Mouse (Mus musculus) ovary, postnatal 36 days (tissue): ENCODE results near the gene Sept9.

ENCODE experiments used
- DNase-seq: peaks from one replicate; pipeline ENCODE4 v3.0.0; 2022; ENCODE audit warnings: low spot score, mixed read lengths

Sept9 gene

DNA sequence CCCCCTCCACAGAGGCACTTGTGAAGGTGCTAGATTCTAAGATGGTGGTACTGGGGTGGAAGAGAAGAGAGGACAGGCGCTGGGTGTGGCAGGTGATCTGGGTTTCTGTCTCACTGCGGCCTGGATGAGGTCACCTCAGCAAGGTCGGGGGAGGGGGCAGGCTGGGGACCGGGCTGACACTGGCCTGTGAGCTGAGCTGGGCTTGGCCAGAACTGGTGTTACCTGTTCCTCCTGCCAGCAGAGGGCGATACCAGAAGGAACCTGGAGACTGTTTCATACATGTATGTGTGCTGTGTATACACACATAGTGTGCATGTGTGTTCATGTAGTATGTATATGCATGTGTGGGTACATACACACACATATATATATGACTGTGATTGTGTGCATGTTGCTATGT lies 23.2 kb upstream of the Sept9 start:
- DNase-seq = peak; percentile 23

DNA sequence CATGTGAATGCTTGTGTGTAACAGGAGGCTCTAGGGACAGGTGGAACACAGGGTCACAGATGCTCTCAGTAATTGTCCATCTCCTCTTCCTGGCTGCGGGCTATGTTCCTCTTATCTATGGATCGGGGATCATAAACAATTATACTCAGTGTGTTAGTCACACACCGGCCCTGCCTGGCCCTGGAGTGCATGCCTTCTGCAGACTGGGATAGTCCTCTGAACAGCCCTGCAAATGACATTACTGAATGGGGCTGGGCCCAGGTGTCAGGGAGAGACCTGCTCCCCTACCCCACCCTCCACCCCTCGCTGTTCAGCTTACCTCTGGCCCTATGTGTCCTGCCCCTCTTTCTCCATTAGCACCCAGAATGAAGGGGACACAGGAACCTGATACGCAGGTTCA lies 22.6 kb upstream of the Sept9 start:
- DNase-seq = no peak

GRCm38 (mm10) chr11:117177303-117177979 lies 22.0 kb upstream of the Sept9 start:
- peak; percentile 86 for DNase-seq

DNA sequence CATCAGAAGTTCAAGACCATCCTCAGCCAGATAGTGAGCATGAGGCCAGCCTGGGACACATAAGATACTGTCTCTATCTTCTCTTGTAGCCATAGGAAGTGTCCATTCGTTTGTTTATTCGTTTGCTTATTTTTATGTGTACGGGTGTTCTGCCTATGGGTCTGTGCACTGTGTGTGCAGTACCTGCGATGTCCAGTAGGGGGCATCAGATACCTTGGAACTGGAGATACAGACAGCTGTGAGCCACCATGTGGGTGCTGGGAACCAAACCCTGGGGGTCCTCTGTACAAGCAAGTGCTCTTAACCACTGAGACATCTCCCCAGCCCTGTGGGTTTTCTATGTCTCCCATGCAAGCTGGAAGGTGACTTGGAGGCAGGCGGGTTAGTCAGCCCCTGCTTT lies 19.6 kb upstream of the Sept9 start:
- DNase-seq = no peak

- DNase-seq = no peak
Observed at GRCm38 (mm10) chr11:117182808-117183207, 16.7 kb upstream of the Sept9 start.

- DNase-seq = no peak
Observed at GRCm38 (mm10) chr11:117183299-117183698, 16.2 kb upstream of the Sept9 start.

DNA sequence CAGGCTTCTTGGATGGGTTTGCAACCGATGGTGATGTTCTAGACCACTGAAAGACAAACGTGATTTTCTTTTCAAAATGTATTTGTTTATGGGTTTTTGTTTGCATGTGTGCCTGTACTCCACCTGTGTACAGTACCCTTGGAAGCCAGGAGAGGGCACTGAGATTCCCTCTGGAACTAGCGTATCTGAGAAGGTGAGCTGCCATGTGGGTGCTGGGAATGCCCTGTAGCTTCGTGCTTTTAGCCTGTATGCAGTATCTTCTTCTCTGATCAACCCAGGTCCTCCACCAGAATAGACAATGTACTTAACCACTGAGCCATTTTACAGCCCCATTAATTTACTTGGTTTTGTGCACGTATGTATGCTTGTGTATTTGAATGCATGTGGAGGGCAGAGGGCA lies 15.6 kb upstream of the Sept9 start:
- no peak for DNase-seq

DNA sequence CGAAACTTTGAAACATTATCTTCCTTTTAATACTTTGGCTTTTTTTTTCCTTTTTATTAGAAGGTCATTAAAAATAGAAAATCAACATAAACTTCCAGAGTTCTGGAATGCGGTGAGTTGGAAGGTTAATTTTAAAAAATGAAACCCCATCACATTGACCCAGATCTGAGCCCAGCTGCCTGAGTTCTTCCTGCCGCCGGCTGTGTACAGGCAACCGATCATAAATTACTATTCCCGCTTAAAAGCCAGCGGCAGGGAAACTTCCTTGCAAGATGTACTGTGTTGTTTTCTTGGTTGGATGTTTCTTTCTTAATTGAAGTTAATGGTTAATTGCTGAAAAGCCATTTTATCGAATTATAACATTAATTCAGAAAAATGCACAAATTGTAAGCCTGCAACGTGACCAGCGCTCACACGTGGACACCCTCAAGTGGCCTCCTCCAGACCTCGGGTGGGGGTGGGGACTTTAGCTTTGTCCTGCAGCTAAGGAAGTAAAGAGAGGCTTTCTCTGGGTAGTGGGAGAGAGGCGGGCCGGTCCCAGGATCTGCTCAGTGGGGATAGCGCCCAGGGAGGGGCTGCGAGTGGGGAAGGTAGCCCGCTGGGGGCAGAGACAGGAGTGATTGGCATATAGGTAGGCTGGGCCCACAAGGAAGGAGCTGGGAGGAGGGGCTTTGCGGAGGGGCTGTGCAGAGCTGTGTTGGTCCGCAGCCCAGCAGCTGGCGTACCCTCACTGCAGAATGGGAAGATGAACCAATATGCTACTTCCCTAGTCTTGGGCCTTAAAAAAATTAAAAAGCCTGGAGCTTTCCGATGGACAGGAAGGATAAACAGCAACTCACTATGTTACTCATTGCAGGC lies 14.2 kb upstream of the Sept9 start:
- DNase-seq = no peak

DNA sequence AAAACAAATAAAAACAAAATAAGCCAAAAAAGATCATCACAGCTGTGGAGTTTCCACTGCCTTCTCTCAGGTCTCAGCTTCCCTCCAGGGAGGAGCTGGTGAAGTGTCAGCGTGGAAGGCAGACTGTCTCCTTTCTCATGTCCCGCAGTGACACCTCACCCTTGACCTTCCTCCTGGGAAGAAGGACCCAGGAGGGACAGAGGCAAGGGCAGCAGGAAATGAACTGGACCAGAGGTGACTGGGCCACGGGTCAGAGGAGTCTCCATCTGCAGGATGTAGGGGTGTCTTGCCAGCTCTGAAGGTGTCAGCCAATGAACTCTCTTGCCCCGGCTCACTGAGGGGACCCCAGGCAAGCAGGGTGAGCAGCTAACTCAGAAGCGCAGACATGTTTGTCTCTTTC lies 7.9 kb upstream of the Sept9 start:
- no peak for DNase-seq

GRCm38 (mm10) chr11:117194475-117194937 lies 5.0 kb upstream of the Sept9 start:
- no peak for DNase-seq

DNA sequence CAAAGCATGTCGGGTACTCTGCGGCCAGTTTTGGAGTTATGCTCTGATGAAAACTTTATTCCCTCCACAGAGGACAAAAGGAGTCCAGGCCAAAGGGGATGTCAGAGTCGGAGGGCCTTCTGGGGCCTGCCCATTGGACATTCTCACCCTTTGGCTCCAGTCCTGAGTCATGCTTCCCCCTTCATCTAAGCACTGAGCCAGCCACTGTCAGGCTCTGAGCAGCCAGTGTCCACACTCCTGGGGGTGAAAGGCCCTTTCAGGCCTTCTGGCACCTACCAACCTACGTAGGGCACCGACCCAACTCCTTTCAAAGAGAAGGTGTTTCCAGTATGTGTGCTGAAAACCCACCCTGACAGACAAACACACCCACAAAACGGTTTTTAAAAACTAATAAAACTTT lies 3.8 kb upstream of the Sept9 start:
- no peak for DNase-seq

GRCm38 (mm10) chr11:117196681-117197080 lies 2.8 kb upstream of the Sept9 start:
- DNase-seq = no peak

GRCm38 (mm10) chr11:117198122-117198521 lies 1.3 kb upstream of the Sept9 start:
- DNase-seq = no peak

- DNase-seq = no peak
Observed at GRCm38 (mm10) chr11:117201846-117202245, 2.4 kb downstream of the Sept9 start.

DNA sequence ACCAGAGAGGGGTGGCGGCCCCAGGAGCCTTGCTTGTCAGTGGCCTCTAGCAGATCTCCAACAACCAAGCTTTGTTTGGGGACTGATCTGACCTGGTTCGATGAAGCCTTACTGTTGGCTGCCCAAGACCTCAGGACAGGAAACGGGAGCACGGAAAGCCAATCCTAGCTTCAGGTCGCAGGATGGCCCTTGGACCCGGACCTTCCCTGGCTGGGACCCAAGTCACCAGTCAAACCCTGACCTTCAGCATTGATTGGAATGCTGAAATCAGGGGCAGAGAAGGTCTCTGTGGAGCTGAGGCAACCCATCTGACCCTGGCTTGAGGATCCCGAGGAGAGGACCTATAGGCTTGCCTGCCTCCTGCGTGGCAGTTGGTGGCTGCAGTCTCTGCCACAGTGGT lies 5.1 kb downstream of the Sept9 start:
- DNase-seq = no peak

- DNase-seq = peak; percentile 56
Observed at GRCm38 (mm10) chr11:117205042-117205441, 5.6 kb downstream of the Sept9 start.

DNA sequence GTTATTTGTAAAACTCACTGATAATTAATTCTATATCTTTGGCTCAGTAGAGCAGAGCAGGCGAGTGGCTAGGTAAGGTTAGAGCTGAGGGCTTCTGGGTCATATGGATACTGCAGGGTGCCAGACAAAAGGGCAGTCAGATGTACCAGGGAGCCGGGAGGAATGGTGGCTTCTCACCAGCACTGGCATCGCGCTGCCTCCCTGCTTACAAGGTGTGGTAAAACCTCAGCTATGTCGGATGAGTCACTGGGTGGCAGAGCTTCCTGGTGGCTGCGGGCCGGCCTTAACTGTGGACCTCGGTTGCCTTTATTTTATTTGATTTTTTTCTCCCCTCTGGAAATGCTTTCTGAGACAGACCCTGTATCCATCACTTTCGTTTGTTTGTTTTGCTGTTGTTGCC lies 6.0 kb downstream of the Sept9 start:
- no peak for DNase-seq

- DNase-seq = no peak
Observed at GRCm38 (mm10) chr11:117207436-117207835, 8.0 kb downstream of the Sept9 start.

DNA sequence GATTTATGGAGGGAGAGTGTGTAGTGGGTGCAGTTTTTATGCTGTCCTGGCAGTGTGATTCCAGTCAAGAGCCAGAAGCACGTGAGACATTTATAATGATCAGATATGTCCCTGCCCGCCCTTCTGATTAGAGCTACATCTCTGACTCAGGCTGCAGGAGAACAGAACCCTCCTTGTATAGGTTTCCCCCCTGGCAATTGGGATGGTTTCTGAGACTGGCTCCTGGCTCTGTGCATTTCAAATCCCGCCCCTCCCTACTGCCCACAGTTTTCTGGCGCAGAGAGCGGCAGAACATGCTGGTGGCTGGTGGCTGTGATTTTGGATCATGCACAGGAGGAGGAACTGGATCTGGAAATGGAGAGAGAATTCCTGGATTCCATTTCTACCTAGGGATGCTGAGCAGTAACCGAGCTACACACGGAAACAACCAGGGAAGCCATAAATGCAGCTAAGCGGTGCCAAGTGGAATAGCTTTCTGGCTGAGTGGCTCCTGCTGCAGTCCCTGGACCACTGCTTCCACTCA lies 8.8 kb downstream of the Sept9 start:
- no peak for DNase-seq

GRCm38 (mm10) chr11:117216713-117217112 lies 17.3 kb downstream of the Sept9 start:
- DNase-seq = no peak

DNA sequence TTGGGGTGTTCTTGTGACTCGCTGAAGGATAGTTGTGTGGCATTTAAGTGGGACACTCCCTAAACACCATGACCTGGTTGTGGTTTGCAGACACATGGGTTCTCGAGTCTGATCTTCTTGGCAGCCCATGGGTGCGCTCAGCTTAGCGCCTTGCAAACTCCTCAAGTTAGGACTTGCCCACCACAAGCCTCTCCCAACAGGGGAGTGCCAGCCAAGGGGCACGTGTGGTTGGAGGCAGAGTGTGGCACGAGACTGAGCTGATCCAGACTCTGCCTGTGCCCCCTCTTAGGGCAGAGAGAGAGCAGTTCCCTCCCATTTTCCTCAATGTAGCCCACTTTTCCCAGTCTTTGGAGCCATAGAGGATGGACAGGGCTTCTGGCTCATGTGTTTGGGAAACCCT lies 18.6 kb downstream of the Sept9 start:
- no peak for DNase-seq

DNA sequence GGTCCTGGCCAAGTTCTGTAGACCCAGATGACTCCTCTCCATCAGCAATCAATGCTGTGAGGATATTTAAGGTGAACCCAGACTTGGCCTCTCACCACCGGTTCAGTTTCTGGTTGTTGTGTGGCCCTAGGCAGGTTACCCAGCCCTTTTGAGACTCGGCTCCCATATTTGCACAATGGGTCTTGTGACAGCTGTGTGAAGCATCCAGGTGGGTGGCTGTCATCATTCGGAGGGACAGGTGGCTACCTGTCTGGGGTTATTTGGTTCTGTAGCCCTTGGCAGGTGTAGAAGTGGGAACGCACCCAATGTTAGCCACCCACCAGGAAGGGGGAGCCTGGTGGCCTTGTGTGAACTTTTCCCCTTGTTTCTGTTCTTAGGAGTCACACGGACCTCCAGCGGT lies 19.0 kb downstream of the Sept9 start:
- no peak for DNase-seq

- DNase-seq = no peak
Observed at GRCm38 (mm10) chr11:117220777-117221176, 21.3 kb downstream of the Sept9 start.
